Mouse (Mus musculus): ENCODE measurements around the gene Gm14226.
"Not testable (repeated sequence)": the region's sequence is repeated elsewhere in the genome, so short reads cannot be mapped to it uniquely, and the experiment has no call there.

Gene Gm14226

GRCm38 (mm10) chr2:155047452-155048178, 29.5 kb downstream of the Gm14226 start:
- DNase-seq (ENCODE audit: low spot score in 2 of 2) = no peak

GRCm38 (mm10) chr2:155050108-155050503, 32.0 kb downstream of the Gm14226 start:
- DNase-seq (ENCODE audit: low spot score in 2 of 2) = no peak

GRCm38 (mm10) chr2:155050504-155051236, 32.6 kb downstream of the Gm14226 start:
- peak; percentile 92 to 96 for DNase-seq (ENCODE audit: low spot score in 2 of 2)

- no peak for DNase-seq (ENCODE audit: low spot score in 2 of 2)
These were observed 33.7 kb downstream of the Gm14226 start for GRCm38 (mm10) chr2:155051622-155052351.

GRCm38 (mm10) chr2:155052681-155053080, 34.6 kb downstream of the Gm14226 start:
- no peak for DNase-seq (ENCODE audit: low spot score in 2 of 2)

- not testable (repeated sequence) for DNase-seq (ENCODE audit: low spot score in 2 of 2)
These were observed 35.4 kb downstream of the Gm14226 start for GRCm38 (mm10) chr2:155053512-155053911.

GRCm38 (mm10) chr2:155054672-155055071, 36.6 kb downstream of the Gm14226 start:
- no peak for DNase-seq (ENCODE audit: low spot score in 2 of 2)

GRCm38 (mm10) chr2:155056076-155056578, 38.1 kb downstream of the Gm14226 start:
- no peak for DNase-seq (ENCODE audit: low spot score in 2 of 2)

GRCm38 (mm10) chr2:155057361-155057760, 39.3 kb downstream of the Gm14226 start:
- DNase-seq (ENCODE audit: low spot score in 2 of 2) = no peak

GRCm38 (mm10) chr2:155071027-155071426, 53.0 kb downstream of the Gm14226 start:
- no peak for DNase-seq (ENCODE audit: low spot score in 2 of 2)

GRCm38 (mm10) chr2:155072353-155073145, 54.5 kb downstream of the Gm14226 start:
- DNase-seq (ENCODE audit: low spot score in 2 of 2) = no peak

GRCm38 (mm10) chr2:155073347-155073746, 55.3 kb downstream of the Gm14226 start:
- DNase-seq (ENCODE audit: low spot score in 2 of 2) = no peak

- DNase-seq (ENCODE audit: low spot score in 2 of 2) = peak; percentile 88 to 91
These were observed 56.1 kb downstream of the Gm14226 start, which contains the start of gene Ahcy for GRCm38 (mm10) chr2:155073978-155074765. TSS of gene Ahcy (minus strand) at chr2:155074497.

GRCm38 (mm10) chr2:155074766-155075330, 56.8 kb downstream of the Gm14226 start:
- DNase-seq (ENCODE audit: low spot score in 2 of 2) = no peak

GRCm38 (mm10) chr2:155075649-155076048, 57.6 kb downstream of the Gm14226 start:
- no peak for DNase-seq (ENCODE audit: low spot score in 2 of 2)

Measured in spleen, postnatal 36 days (tissue).